Mouse (Mus musculus) T-helper 2 cell (primary cell): ENCODE results near the gene Cage1.

Experiments
- in situ Hi-C: fragments of 300-600 bp; cut with MboI, MseI; formaldehyde crosslinking; loops from one replicate; pipeline ENCODE4 v1.15.1; 2025; ENCODE audit warnings: high pct_unique_total_duplicates

Cage1 gene

GRCm38 (mm10) chr13:38012436-38012835 lies 24.4 kb downstream of the Cage1 start:
- in situ Hi-C loops = no loop called here

GRCm38 (mm10) chr13:38010444-38010910 lies 26.4 kb downstream of the Cage1 start:
- in situ Hi-C loops = no loop called here

GRCm38 (mm10) chr13:38009721-38010408 lies 27.0 kb downstream of the Cage1 start:
- in situ Hi-C loops = no loop called here

- in situ Hi-C loops = no loop called here
Observed at GRCm38 (mm10) chr13:38007972-38008371, 28.9 kb downstream of the Cage1 start.

GRCm38 (mm10) chr13:38002461-38002860 lies 34.4 kb downstream of the Cage1 start:
- in situ Hi-C loops = no loop called here

- in situ Hi-C loops = no loop called here
Observed at GRCm38 (mm10) chr13:37999713-38000112, 37.2 kb downstream of the Cage1 start.

GRCm38 (mm10) chr13:37994405-37994749 lies 42.5 kb downstream of the Cage1 start:
- in situ Hi-C loops = no loop called here

GRCm38 (mm10) chr13:37993704-37994404 lies 43.0 kb downstream of the Cage1 start, which contains the start of gene Ssr1:
Gene Ssr1 (minus strand): TSS chr13:37994217.
- in situ Hi-C loops = no loop called here

GRCm38 (mm10) chr13:37993376-37993703 lies 43.5 kb downstream of the Cage1 start:
- in situ Hi-C loops = no loop called here

- in situ Hi-C loops = no loop called here
Observed at GRCm38 (mm10) chr13:37992638-37993371, 44.1 kb downstream of the Cage1 start.

GRCm38 (mm10) chr13:37989701-37990100 lies 47.2 kb downstream of the Cage1 start:
- in situ Hi-C loops = no loop called here

- in situ Hi-C loops = no loop called here
Observed at GRCm38 (mm10) chr13:37986166-37986565, 50.7 kb downstream of the Cage1 start.

GRCm38 (mm10) chr13:37981063-37981462 lies 55.8 kb downstream of the Cage1 start:
- in situ Hi-C loops = no loop called here

GRCm38 (mm10) chr13:37980346-37980745 lies 56.5 kb downstream of the Cage1 start:
- in situ Hi-C loops = no loop called here

GRCm38 (mm10) chr13:37979506-37979905 lies 57.4 kb downstream of the Cage1 start:
- in situ Hi-C loops = no loop called here

GRCm38 (mm10) chr13:37974731-37975130 lies 62.1 kb downstream of the Cage1 start:
- in situ Hi-C loops = no loop called here

GRCm38 (mm10) chr13:37974036-37974435 lies 62.8 kb downstream of the Cage1 start:
- in situ Hi-C loops = no loop called here

GRCm38 (mm10) chr13:37970887-37971530 lies 65.9 kb downstream of the Cage1 start:
- in situ Hi-C loops = no loop called here

- in situ Hi-C loops = no loop called here
Observed at GRCm38 (mm10) chr13:37969988-37970387, 66.9 kb downstream of the Cage1 start.

GRCm38 (mm10) chr13:37969337-37969736 lies 67.5 kb downstream of the Cage1 start:
- in situ Hi-C loops = no loop called here

GRCm38 (mm10) chr13:37967565-37967964 lies 69.3 kb downstream of the Cage1 start:
- in situ Hi-C loops = no loop called here

GRCm38 (mm10) chr13:37967052-37967437 lies 69.8 kb downstream of the Cage1 start:
- in situ Hi-C loops = no loop called here
